Mouse (Mus musculus): ENCODE results near the gene Tpi1.

Tpi1 gene

GRCm38 (mm10) chr6:124831649-124832048 is 17.6 kb upstream of the Tpi1 start:
- WGBS, result 90% methylated on average over 8 of the region's 8 CpGs

GRCm38 (mm10) chr6:124831199-124831598 is 17.1 kb upstream of the Tpi1 start:
- WGBS, result 97% methylated on average over 4 of the region's 4 CpGs

GRCm38 (mm10) chr6:124829799-124830700 is 16.0 kb upstream of the Tpi1 start:
- WGBS, result under 1% methylated on average over 38 of the region's 38 CpGs

- under 1% methylated on average over 55 of the region's 55 CpGs for WGBS
These were observed 15.0 kb upstream of the Tpi1 start, which contains the start of the genes Usp5 and Cdca3 for GRCm38 (mm10) chr6:124828868-124829798. Gene Usp5, minus strand, starts transcription at chr6:124829484. Gene Cdca3, plus strand, starts transcription at chr6:124829547.

- 16% methylated on average over 10 of the region's 10 CpGs for WGBS
These were observed 14.1 kb upstream of the Tpi1 start for GRCm38 (mm10) chr6:124828101-124828592.

- 94% methylated on average over 4 of the region's 4 CpGs for WGBS
These were observed 8.0 kb upstream of the Tpi1 start for GRCm38 (mm10) chr6:124822049-124822448.

- WGBS, result 94% methylated on average over 5 of the region's 5 CpGs
These were observed 6.8 kb upstream of the Tpi1 start for GRCm38 (mm10) chr6:124820891-124821290.

GRCm38 (mm10) chr6:124817971-124818370 is 3.9 kb upstream of the Tpi1 start:
- 51% methylated on average over 8 of the region's 8 CpGs for WGBS

GRCm38 (mm10) chr6:124817563-124817962 is 3.5 kb upstream of the Tpi1 start:
- 81% methylated on average over 8 of the region's 8 CpGs for WGBS

- 95% methylated on average over 11 of the region's 11 CpGs for WGBS
These were observed 3.0 kb upstream of the Tpi1 start for GRCm38 (mm10) chr6:124817125-124817524.

- 92% methylated on average over 4 of the region's 4 CpGs for WGBS
These were observed 2.5 kb upstream of the Tpi1 start for GRCm38 (mm10) chr6:124816611-124817010.

- WGBS, result 66% methylated on average over 9 of the region's 9 CpGs
These were observed 1.0 kb upstream of the Tpi1 start for GRCm38 (mm10) chr6:124814858-124815774.

- 26% methylated on average over 8 of the region's 8 CpGs for WGBS
These were observed 352 bp upstream of the Tpi1 start for GRCm38 (mm10) chr6:124814448-124814847.

- under 1% methylated on average over 18 of the region's 18 CpGs for WGBS
These were observed 600 bp downstream of the Tpi1 start for GRCm38 (mm10) chr6:124813496-124813895.

- WGBS, result 17% methylated on average over 9 of the region's 9 CpGs
These were observed 1.2 kb downstream of the Tpi1 start for GRCm38 (mm10) chr6:124812848-124813247.

- 79% methylated on average over 24 of the region's 24 CpGs for WGBS
These were observed 2.2 kb downstream of the Tpi1 start for GRCm38 (mm10) chr6:124811701-124812560.

GRCm38 (mm10) chr6:124811403-124811665 is 2.8 kb downstream of the Tpi1 start:
- WGBS, result 56% methylated on average over 4 of the region's 4 CpGs

GRCm38 (mm10) chr6:124810566-124811402 is 3.3 kb downstream of the Tpi1 start:
- WGBS, result 74% methylated on average over 11 of the region's 11 CpGs
